Mouse (Mus musculus) telencephalon, adult 2 months (tissue): Measurements from ENCODE around the gene Isoc2a.
"Not testable (repeated sequence)": the region's sequence is repeated elsewhere in the genome, so short reads cannot be mapped to it uniquely, and the experiment has no call there.

Experiments
- DNase-seq: peaks from one replicate; pipeline ENCODE4 v3.0.0-alpha.2; 2011; ENCODE audit warnings: low read depth, low spot score

Isoc2a gene

GRCm38 (mm10) chr7:4865090-4865489 is 11.9 kb upstream of the Isoc2a start:
- no peak for DNase-seq

GRCm38 (mm10) chr7:4865579-4866493 is 11.1 kb upstream of the Isoc2a start:
- DNase-seq: peak; percentile 97

- no peak for DNase-seq
Observed at GRCm38 (mm10) chr7:4866631-4867180, 10.2 kb upstream of the Isoc2a start.

DNA sequence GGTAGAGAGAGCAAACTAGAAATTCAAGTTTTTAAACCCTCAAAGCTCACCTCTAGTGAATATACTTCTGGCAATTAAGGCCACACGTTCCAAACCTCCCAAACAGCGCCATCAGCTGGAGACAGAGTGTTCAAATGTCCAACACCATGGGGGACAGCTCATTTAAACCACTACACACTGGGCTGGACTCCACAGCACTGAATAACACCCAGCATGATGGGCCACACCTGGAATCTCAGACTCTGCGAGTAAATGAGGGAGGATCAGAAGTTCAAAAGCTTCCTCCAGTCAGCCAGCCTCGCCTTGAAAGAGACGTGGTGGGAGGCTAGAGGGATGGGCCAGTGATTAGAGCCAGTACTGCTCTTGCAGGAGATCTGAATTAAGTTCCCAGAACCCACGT is 6.8 kb upstream of the Isoc2a start, which contains the start of gene Isoc2b:
Isoc2b (minus strand) TSS at position 126 of the 400 bp plus-strand sequence.
- no peak for DNase-seq

- no peak for DNase-seq
Observed at GRCm38 (mm10) chr7:4877226-4877625, 273 bp downstream of the Isoc2a start.

- no peak for DNase-seq
Observed at GRCm38 (mm10) chr7:4878186-4878585, 1.2 kb downstream of the Isoc2a start.

GRCm38 (mm10) chr7:4879036-4879435 is 2.1 kb downstream of the Isoc2a start:
- not testable (repeated sequence) for DNase-seq

- DNase-seq: no peak
Observed at GRCm38 (mm10) chr7:4886680-4887079, 9.7 kb downstream of the Isoc2a start.

- DNase-seq: no peak
Observed at GRCm38 (mm10) chr7:4895186-4895585, 18.2 kb downstream of the Isoc2a start.

DNA sequence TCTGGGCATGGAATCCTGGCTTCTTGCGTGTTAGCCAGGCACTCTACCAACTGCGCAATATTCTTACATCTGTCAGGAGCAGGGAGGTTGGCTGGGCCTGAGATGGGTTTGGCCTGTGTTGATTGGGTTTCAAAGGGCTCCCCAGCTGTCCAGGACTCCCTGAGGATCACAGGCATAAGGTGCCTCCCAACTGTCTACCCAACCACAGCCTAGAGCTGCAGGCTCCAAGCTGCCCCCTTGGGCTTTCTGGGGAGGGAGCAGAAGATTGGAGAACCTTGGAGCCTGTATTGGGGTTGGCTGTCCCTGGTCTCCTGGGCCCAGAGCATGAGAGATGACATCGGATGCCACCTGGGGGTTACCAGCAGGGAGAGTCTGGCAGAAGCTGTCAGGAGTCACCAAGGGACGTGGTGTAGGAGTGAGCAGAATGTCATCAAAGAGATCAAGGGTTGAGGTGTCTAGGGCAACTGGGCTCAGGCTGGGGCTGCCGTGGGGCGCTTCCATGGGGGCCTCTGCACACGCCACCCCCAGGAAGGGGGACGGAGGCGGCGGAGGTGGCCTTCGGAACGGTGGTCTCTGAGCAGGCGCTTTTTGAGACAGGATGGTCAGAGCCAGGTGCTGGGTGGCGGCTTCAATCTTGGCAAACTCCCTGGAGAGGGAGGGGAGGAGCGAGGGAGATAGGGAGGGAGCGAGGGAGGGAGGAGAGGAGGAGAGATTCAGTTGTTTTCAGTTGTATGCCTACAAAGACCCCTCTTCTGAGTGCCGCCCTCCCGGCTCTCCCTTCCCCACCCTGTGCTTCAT is 22.1 kb downstream of the Isoc2a start:
- no peak for DNase-seq

GRCm38 (mm10) chr7:4899649-4900522 is 22.9 kb downstream of the Isoc2a start:
- DNase-seq: peak; percentile 44

- DNase-seq: no peak
Observed at GRCm38 (mm10) chr7:4900523-4900851, 23.5 kb downstream of the Isoc2a start.

DNA sequence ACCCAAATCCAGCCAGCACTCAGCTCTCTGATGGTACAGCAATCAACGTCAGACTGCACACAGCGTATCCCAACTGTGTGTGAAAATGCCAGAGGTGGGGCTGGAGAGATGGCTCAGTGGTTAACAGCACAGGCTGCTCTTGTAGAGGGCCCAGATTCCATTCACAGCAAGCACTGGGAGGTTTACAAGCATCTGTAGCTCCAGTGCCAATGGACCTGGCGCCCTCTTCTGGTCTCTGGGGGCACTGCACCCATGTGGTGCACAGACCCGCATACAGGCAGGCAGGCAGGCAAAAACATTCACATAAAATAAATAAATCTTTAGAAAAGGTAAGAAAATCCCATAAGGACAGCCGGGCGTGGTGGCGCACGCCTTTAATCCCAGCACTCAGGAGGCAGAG is 24.2 kb downstream of the Isoc2a start:
- DNase-seq: no peak

- no peak for DNase-seq
Observed at GRCm38 (mm10) chr7:4902404-4902803, 25.5 kb downstream of the Isoc2a start.

DNA sequence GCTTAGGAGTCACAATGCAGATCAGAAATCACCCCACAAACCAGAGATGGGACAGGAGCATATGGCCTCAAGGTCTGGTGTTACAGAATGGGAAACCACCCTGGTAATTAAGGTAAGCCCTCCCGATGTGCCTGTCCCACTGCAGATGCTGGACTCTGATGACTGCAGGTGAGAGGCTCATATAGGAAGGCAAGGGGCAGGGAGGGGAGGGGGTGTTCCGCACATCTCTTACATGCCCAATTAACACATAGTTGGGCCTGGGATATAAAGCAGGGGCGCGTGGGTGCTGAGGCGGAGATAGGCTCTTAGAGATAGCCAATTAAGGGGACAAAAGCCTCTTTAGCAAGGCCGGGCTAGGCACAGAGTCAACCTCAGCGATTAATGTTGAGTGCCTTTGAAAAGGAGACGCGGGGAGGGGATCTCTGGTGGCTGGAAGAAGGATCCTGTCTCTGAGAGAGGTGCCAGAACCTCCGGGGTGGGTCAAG is 29.6 kb downstream of the Isoc2a start, which contains the start of gene Gm36210:
Gm36210 (minus strand) TSS at position 51 of the 485 bp plus-strand sequence.
- no peak for DNase-seq

- no peak for DNase-seq
Observed at GRCm38 (mm10) chr7:4911561-4911960, 34.6 kb downstream of the Isoc2a start.

DNA sequence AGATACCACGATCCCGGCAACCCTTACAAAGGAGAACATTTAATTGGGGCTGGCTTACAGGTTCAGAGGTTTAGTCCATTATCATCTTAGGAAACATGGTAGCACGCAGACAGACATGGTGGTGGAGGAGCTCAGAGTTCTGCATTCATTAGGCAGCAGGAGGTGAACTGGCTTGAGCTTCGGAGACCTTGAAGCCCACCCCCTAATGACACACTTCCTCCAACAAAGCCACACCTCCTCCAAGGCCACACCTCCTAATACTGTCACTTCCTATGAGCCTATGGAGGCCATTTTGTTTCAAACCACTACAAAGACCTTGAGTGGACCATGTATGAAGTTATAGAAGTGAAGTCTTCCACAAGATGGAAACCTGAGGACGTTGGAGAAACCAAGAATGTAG is 35.3 kb downstream of the Isoc2a start:
- no peak for DNase-seq

DNA sequence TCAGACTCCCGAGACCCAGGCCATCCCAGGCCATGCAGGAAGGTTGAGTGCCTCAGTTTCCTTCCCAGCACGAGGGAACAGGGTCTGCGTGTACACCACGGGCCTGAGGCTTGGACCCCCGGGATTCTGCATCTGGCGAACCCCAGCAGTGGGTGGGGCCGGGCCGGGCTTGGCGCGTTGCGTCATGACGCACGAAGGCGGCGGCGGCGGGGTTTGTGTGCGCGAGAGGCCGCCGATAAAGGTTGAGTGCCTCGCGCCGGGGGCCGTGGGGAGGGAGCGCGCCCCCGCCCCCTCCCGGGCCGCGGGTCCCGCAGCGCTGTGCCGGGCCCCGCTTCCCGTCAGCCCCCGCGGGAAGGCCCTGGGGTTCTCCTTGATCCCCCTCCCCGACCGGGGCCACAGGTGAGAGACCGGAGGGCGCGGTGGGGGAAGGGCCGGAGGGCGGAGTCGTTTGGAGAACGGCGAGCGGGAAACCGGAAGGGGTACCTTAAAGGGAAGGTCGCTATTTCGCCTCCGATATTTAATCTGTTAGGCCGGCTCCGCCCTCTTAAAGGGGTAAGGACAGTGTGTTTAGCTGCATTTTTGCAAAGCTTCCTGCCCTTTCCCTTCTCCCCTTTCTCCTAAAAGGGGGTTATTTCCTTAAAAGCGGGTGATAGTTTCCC is 38.2 kb downstream of the Isoc2a start, which contains the start of gene Zfp628:
Zfp628 (plus strand) TSS at position 211 of the 659 bp plus-strand sequence.
- DNase-seq: peak; percentile 94

GRCm38 (mm10) chr7:4915669-4916416 is 38.9 kb downstream of the Isoc2a start:
- no peak for DNase-seq

DNA sequence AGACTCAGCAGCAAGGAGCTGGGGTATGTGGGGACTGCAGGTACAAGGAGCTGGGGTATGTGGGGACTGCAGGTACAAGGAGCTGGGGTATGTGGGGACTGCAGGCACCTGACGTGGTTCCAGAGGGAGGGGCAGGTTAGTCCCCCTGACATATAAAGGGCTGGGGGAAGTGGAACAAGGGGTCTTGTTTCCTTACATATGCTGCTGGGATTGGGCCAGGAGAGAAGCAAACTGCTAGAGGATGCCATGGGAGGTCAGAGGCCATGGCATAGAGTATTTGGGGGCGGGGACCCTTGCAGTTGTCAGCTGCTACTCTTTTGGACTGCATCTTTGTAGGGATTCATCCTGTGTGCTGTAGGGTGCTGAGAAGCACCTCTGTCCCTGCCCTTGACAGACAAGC is 40.5 kb downstream of the Isoc2a start:
- DNase-seq: no peak
